Mouse (Mus musculus) hindbrain, embryonic 11.5 days (tissue): Measurements from ENCODE around the gene Itsn1. TPM values are rescaled to one million over a fixed set of nuclear protein-coding genes. Genes with fewer than 3 reads are reported as not detected.

ENCODE experiments used
- ATAC-seq: fragments of 200-750 bp; cut with Nextera tagmentation; 2 replicates; pipeline ENCODE4 v1.8.0; 2017; ENCODE audit warnings: mild to moderate bottlenecking, moderate TSS enrichment, moderate library complexity; ENCODE audit not compliant: low FRiP score
- DNase-seq: peaks from one replicate; pipeline ENCODE4 v3.0.0-alpha.2; 2015; ENCODE audit warnings: low spot score
- H3K27ac ChIP-seq: fragments of 300-500 bp; sonication (generic); 2 replicates; pipeline ENCODE4 v1.5.1; 2014; ENCODE audit warnings: mild to moderate bottlenecking, low read depth, low read length
- H3K27me3 ChIP-seq: fragments of 300-500 bp; sonication (generic); 2 replicates; pipeline ENCODE4 v1.6.1; 2014; ENCODE audit warnings: mild to moderate bottlenecking, low read length, moderate library complexity, mixed read lengths; ENCODE audit not compliant: control insufficient read depth, insufficient read depth
- H3K36me3 ChIP-seq: fragments of 300-500 bp; sonication (generic); 2 replicates; pipeline ENCODE4 v1.6.1; 2014; ENCODE audit warnings: mild to moderate bottlenecking, low read length, moderate library complexity, mixed read lengths; ENCODE audit not compliant: control insufficient read depth, insufficient read depth
- H3K4me1 ChIP-seq: fragments of 300-500 bp; sonication (generic); replicated peaks from 2 replicates; pipeline ENCODE4 v1.6.1; 2014; ENCODE audit warnings: low read length, mixed read lengths; ENCODE audit not compliant: control insufficient read depth, insufficient read depth
- H3K4me2 ChIP-seq: fragments of 300-500 bp; sonication (generic); replicated peaks from 2 replicates; pipeline ENCODE4 v1.6.1; 2014; ENCODE audit warnings: mild to moderate bottlenecking, low read depth, low read length
- H3K4me3 ChIP-seq: fragments of 300-500 bp; sonication (generic); 2 replicates; pipeline ENCODE4 v1.5.1; 2014; ENCODE audit warnings: low read depth, low read length
- H3K9ac ChIP-seq: fragments of 300-500 bp; sonication (generic); 2 replicates; pipeline ENCODE4 v1.6.1; 2014; ENCODE audit warnings: low read depth, low read length
- H3K9me3 ChIP-seq: fragments of 300-500 bp; sonication (generic); 2 replicates; pipeline ENCODE4 v1.6.1; 2016; ENCODE audit warnings: low read length; ENCODE audit not compliant: control insufficient read depth
- WGBS: fragments of 180-500 bp; shearing (Covaris S2); extraction: QIAGEN DNeasy Blood & Tissue Kit; methylation state at CpG from one replicate; pipeline ENCODE4 v1.1.7; 2014; 5-methylcytosine and 5-hydroxymethylcytosine counted together
- polyA plus RNA-seq: library from polyadenylated mRNA; unstranded; fragments of >200 nt; fragmentation: Nextera tagmentation; extraction: Ambion mirVana; gene quantifications from 2 replicates; pipeline ENCODE4 v1.2.1, GENCODE M21; 2014

Gene Itsn1
- polyA plus RNA-seq, 1 experiment from 2014 or later = 61.1 TPM

- ATAC-seq (no peak), DNase-seq (no peak)
- Histone ChIP-seq H3K27ac (no peak overlapping the region), H3K27me3 (no peaks in the 10 kb centered on the region), H3K9ac (no peak overlapping the region), H3K36me3 (peaks cover 7% of the 10 kb centered on the region), H3K4me2 (no peak overlapping the region), H3K4me3 (no peak overlapping the region), H3K9me3 (no peaks in the 10 kb centered on the region), H3K4me1 (no peaks in the 10 kb centered on the region)
- 90% methylated on average over 7 of the region's 7 CpGs for WGBS
These were observed 136.6 kb downstream of the Itsn1 start for GRCm38 (mm10) chr16:91865570-91866257.

- Histone ChIP-seq H3K9me3 (no peaks in the 10 kb centered on the region), H3K36me3 (peaks cover 7% of the 10 kb centered on the region), H3K9ac (no peak overlapping the region), H3K4me3 (no peak overlapping the region), H3K27ac (no peak overlapping the region), H3K27me3 (no peaks in the 10 kb centered on the region), H3K4me2 (no peak overlapping the region), H3K4me1 (no peaks in the 10 kb centered on the region)
- DNase-seq (no peak), ATAC-seq (no peak)
- 91% methylated on average over 5 of the region's 5 CpGs for WGBS
These were observed 137.2 kb downstream of the Itsn1 start for GRCm38 (mm10) chr16:91866258-91866634.

GRCm38 (mm10) chr16:91867672-91868071 lies 138.6 kb downstream of the Itsn1 start:
- no peaks in the 10 kb centered on the region for H3K9me3 ChIP-seq
- peaks cover 7% of the 10 kb centered on the region for H3K36me3 ChIP-seq
- no peaks in the 10 kb centered on the region for H3K27me3 ChIP-seq
- H3K27ac ChIP-seq = no peak overlapping the region
- no peak overlapping the region for H3K4me3 ChIP-seq
- no peak for ATAC-seq
- H3K4me1 ChIP-seq = no peaks in the 10 kb centered on the region
- WGBS = 93% methylated on average over 8 of the region's 8 CpGs
- H3K9ac ChIP-seq = no peak overlapping the region
- H3K4me2 ChIP-seq = no peak overlapping the region
- no peak for DNase-seq

- Histone ChIP-seq H3K36me3 (peaks cover 4% of the 10 kb centered on the region), H3K4me3 (no peak overlapping the region), H3K4me2 (no peak overlapping the region), H3K27me3 (no peaks in the 10 kb centered on the region), H3K9ac (no peak overlapping the region), H3K9me3 (no peaks in the 10 kb centered on the region), H3K4me1 (no peaks in the 10 kb centered on the region), H3K27ac (no peak overlapping the region)
- DNase-seq = no peak
- ATAC-seq = no peak
- 94% methylated on average over 28 of the region's 28 CpGs for WGBS
These were observed 140.1 kb downstream of the Itsn1 start for GRCm38 (mm10) chr16:91868943-91869911.

- Histone ChIP-seq H3K4me3 (no peak overlapping the region), H3K27me3 (no peaks in the 10 kb centered on the region), H3K9me3 (no peaks in the 10 kb centered on the region), H3K36me3 (no peaks in the 10 kb centered on the region; the same call in 1 of the 2 replicates), H3K27ac (no peak overlapping the region), H3K4me1 (no peaks in the 10 kb centered on the region), H3K4me2 (no peak overlapping the region), H3K9ac (no peak overlapping the region)
- DNase-seq (no peak), ATAC-seq (no peak)
- WGBS = 96% methylated on average over 6 of the region's 6 CpGs
These were observed 141.1 kb downstream of the Itsn1 start for GRCm38 (mm10) chr16:91870158-91870582.

- Histone ChIP-seq H3K4me1 (no peaks in the 10 kb centered on the region), H3K4me3 (no peak overlapping the region), H3K9me3 (no peaks in the 10 kb centered on the region), H3K27ac (no peak overlapping the region), H3K4me2 (no peak overlapping the region), H3K9ac (no peak overlapping the region), H3K36me3 (no peaks in the 10 kb centered on the region; the same call in 1 of the 2 replicates), H3K27me3 (no peaks in the 10 kb centered on the region)
- ATAC-seq (no peak), DNase-seq (no peak)
- WGBS = 93% methylated on average over 6 of the region's 6 CpGs
These were observed 142.1 kb downstream of the Itsn1 start for GRCm38 (mm10) chr16:91871188-91871587.

- H3K4me3 ChIP-seq = no peak overlapping the region
- no peaks in the 10 kb centered on the region for H3K9me3 ChIP-seq
- no peak overlapping the region for H3K4me2 ChIP-seq
- ATAC-seq (no peak), DNase-seq (no peak)
- H3K9ac ChIP-seq = no peak overlapping the region
- no peak overlapping the region for H3K27ac ChIP-seq
- 79% methylated on average over 3 of the region's 3 CpGs for WGBS
- no peaks in the 10 kb centered on the region; the same call in 1 of the 2 replicates for H3K36me3 ChIP-seq
- H3K4me1 ChIP-seq = no peaks in the 10 kb centered on the region
- H3K27me3 ChIP-seq = no peaks in the 10 kb centered on the region
These were observed 144.6 kb downstream of the Itsn1 start for GRCm38 (mm10) chr16:91873695-91874094.

GRCm38 (mm10) chr16:91875567-91876344 lies 146.7 kb downstream of the Itsn1 start:
- Histone ChIP-seq H3K4me2 (no peak overlapping the region), H3K27me3 (no peaks in the 10 kb centered on the region), H3K36me3 (no peaks in the 10 kb centered on the region), H3K9ac (no peak overlapping the region), H3K27ac (no peak overlapping the region), H3K9me3 (no peaks in the 10 kb centered on the region), H3K4me1 (no peaks in the 10 kb centered on the region), H3K4me3 (no peak overlapping the region)
- ATAC-seq (no peak), DNase-seq (no peak)
- 61% methylated on average over 4 of the region's 4 CpGs for WGBS
